Mouse (Mus musculus) megakaryocyte, embryonic 14.5 days (primary cell): ENCODE measurements at regions not wholly inside any gene's neighbourhood (a gene's known extent, or its start where the extent isn't known, plus 50 kb on each side); places are given as distances from the start of the nearest gene placed in this dataset.

ENCODE experiments used
- FLI1 ChIP-seq: IDR thresholded peaks from 2 replicates; pipeline ENCODE4 v1.6.1; 2012; ENCODE audit warnings: low read length, inconsistent platforms, mixed read lengths
- GATA1 ChIP-seq: IDR thresholded peaks from 3 replicates; pipeline ENCODE4 v1.6.1; 2012; ENCODE audit warnings: mixed read lengths, low read length, inconsistent platforms, borderline replicate concordance

GRCm38 (mm10) chr7:73661901-73662300 is 78.2 kb upstream of the Fam174b start:
- TF ChIP-seq GATA1 (no peak), FLI1 (no peak)
